Mouse (Mus musculus) kidney, postnatal 14 days (tissue): ENCODE measurements at regions not wholly inside any gene's neighbourhood (a gene's known extent, or its start where the extent isn't known, plus 50 kb on each side); places are given as distances from the start of the nearest gene placed in this dataset.

ENCODE experiments used
- DNase-seq: peaks from one replicate; pipeline ENCODE4 v3.0.0; 2022; ENCODE audit warnings: mixed read lengths

- peak; percentile 44 for DNase-seq
Measured at GRCm38 (mm10) chr15:6934564-6934980, 59.8 kb upstream of the Osmr start.

- peak; percentile 58 for DNase-seq
Measured at GRCm38 (mm10) chr15:6941491-6941890, 66.7 kb upstream of the Osmr start.

- DNase-seq: no peak
Measured at GRCm38 (mm10) chr15:6949236-6949635, 74.5 kb upstream of the Osmr start.

- no peak for DNase-seq
Measured at GRCm38 (mm10) chr15:6949686-6950085, 74.9 kb upstream of the Osmr start.

- DNase-seq: no peak
Measured at GRCm38 (mm10) chr15:6950503-6950902, 75.7 kb upstream of the Osmr start.

- no peak for DNase-seq
Measured at GRCm38 (mm10) chr15:6953556-6953955, 78.8 kb upstream of the Osmr start.

GRCm38 (mm10) chr15:6953970-6954791, 79.4 kb upstream of the Osmr start:
- no peak for DNase-seq

- no peak for DNase-seq
Measured at GRCm38 (mm10) chr15:6959911-6960310, 85.1 kb upstream of the Osmr start.

- DNase-seq: peak; percentile 38
Measured at GRCm38 (mm10) chr15:6960753-6961746, 86.3 kb upstream of the Osmr start.

- peak; percentile 40 for DNase-seq
Measured at GRCm38 (mm10) chr15:6964635-6965034, 89.9 kb upstream of the Osmr start.

GRCm38 (mm10) chr15:6965446-6965845, 90.7 kb upstream of the Osmr start:
- DNase-seq: no peak

GRCm38 (mm10) chr15:6974410-6974809, 99.6 kb upstream of the Osmr start:
- no peak for DNase-seq

- no peak for DNase-seq
Measured at GRCm38 (mm10) chr15:6981430-6981829, 106.7 kb upstream of the Osmr start.

GRCm38 (mm10) chr15:6983320-6983719, 107.1 kb upstream of the Lifr start:
- DNase-seq: no peak

GRCm38 (mm10) chr15:6988187-6988586, 102.2 kb upstream of the Lifr start:
- no peak for DNase-seq

GRCm38 (mm10) chr15:6989094-6989493, 101.3 kb upstream of the Lifr start:
- no peak for DNase-seq

- no peak for DNase-seq
Measured at GRCm38 (mm10) chr15:6993226-6993625, 97.2 kb upstream of the Lifr start.

GRCm38 (mm10) chr15:6995246-6995645, 95.2 kb upstream of the Lifr start:
- DNase-seq: no peak

GRCm38 (mm10) chr15:6997871-6998270, 92.5 kb upstream of the Lifr start:
- no peak for DNase-seq

- DNase-seq: no peak
Measured at GRCm38 (mm10) chr15:6998576-6999070, 91.8 kb upstream of the Lifr start.

GRCm38 (mm10) chr15:6999667-7000066, 90.7 kb upstream of the Lifr start:
- no peak for DNase-seq

- peak; percentile 51 for DNase-seq
Measured at GRCm38 (mm10) chr15:7002226-7002625, 88.2 kb upstream of the Lifr start.

- no peak for DNase-seq
Measured at GRCm38 (mm10) chr15:7003311-7003710, 87.1 kb upstream of the Lifr start.
